Mouse (Mus musculus) limb, embryonic 13.5 days (tissue): ENCODE data around the gene Sap25. TPM values are rescaled to one million over a fixed set of nuclear protein-coding genes. Genes with fewer than 3 reads are reported as not detected.
"Not testable (repeated sequence)": the region's sequence is repeated elsewhere in the genome, so short reads cannot be mapped to it uniquely, and the experiment has no call there.

Experiments
- ATAC-seq: fragments of 200-750 bp; cut with Nextera tagmentation; 2 replicates; pipeline ENCODE4 v1.8.0; 2017; ENCODE audit warnings: low read depth, moderate number of reproducible peaks, moderate TSS enrichment; ENCODE audit not compliant: low FRiP score
- H3K27ac ChIP-seq: fragments of 300-500 bp; sonication (generic); 2 replicates; pipeline ENCODE4 v1.5.1; 2015; ENCODE audit warnings: inconsistent platforms, mild to moderate bottlenecking, moderate library complexity
- H3K27me3 ChIP-seq: fragments of 300-500 bp; sonication (generic); 2 replicates; pipeline ENCODE4 v1.6.1; 2015; ENCODE audit warnings: mild to moderate bottlenecking, inconsistent platforms
- H3K36me3 ChIP-seq: fragments of 300-500 bp; sonication (generic); 2 replicates; pipeline ENCODE4 v1.6.1; 2015; ENCODE audit warnings: inconsistent platforms, mild to moderate bottlenecking, moderate library complexity
- H3K4me1 ChIP-seq: fragments of 300-500 bp; sonication (generic); 2 replicates; pipeline ENCODE4 v1.6.1; 2015; ENCODE audit warnings: inconsistent platforms
- H3K4me2 ChIP-seq: fragments of 300-500 bp; sonication (generic); replicated peaks from 2 replicates; pipeline ENCODE4 v1.6.1; 2015; ENCODE audit warnings: inconsistent platforms, mild to moderate bottlenecking, moderate library complexity
- H3K4me3 ChIP-seq: fragments of 300-500 bp; sonication (generic); 2 replicates; pipeline ENCODE4 v1.5.1; 2015; ENCODE audit warnings: moderate library complexity, mild to moderate bottlenecking, inconsistent platforms
- H3K9ac ChIP-seq: fragments of 300-500 bp; sonication (generic); 2 replicates; pipeline ENCODE4 v1.6.1; 2015; ENCODE audit warnings: mild to moderate bottlenecking, inconsistent platforms
- H3K9me3 ChIP-seq: fragments of 300-500 bp; sonication (generic); 2 replicates; pipeline ENCODE4 v1.6.1; 2016; ENCODE audit warnings: inconsistent platforms
- WGBS: fragments of 180-500 bp; shearing (Covaris S2); methylation state at CpG from one replicate; pipeline ENCODE4 v1.1.7; 2015; 5-methylcytosine and 5-hydroxymethylcytosine counted together
- polyA plus RNA-seq: library from polyadenylated mRNA; unstranded; fragments of >200 nt; fragmentation: Nextera tagmentation; extraction: Ambion mirVana; gene quantifications from 2 replicates; pipeline ENCODE4 v1.2.1, GENCODE M21; 2015

Gene Sap25
- polyA plus RNA-seq, 1 experiment from 2014 or later: 7.3 TPM

- Histone ChIP-seq H3K9ac (peak overlapping the region; percentile 67), H3K4me1 (peaks cover 63% of the 10 kb centered on the region), H3K4me3 (peak overlapping the region; percentile 48), H3K36me3 (peaks cover 35% of the 10 kb centered on the region), H3K27me3 (no peaks in the 10 kb centered on the region), H3K27ac (peak overlapping the region; percentile 99; the same call in 1 of the 2 replicates), H3K9me3 (no peaks in the 10 kb centered on the region), H3K4me2 (peak overlapping the region; percentile 76)
- 39% methylated on average over 3 of the region's 3 CpGs for WGBS
- ATAC-seq: no peak
Measured at GRCm38 (mm10) chr5:137609292-137609691, 31.8 kb upstream of the Sap25 start.

DNA sequence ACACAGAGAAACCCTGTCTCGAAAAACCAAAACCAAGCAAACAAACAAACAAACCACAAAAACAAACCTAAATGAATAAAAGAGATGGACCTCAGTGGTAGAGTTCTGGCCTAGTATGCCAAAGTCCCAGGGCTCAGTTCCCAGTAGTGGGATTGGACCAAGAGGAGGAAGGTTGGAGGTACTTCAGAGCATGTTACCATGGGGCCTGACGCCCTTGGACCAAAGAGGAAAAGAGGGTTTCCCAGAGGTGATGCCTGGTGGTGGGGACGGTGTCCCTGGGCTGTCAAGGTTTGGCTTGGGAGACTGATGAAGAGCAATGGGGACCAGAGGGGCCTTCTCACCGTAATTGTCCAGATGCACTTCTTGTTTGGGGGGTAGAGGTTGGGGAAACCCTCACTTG is 31.1 kb upstream of the Sap25 start:
- peak overlapping the region; percentile 99 for H3K27ac ChIP-seq
- H3K9ac ChIP-seq: peak overlapping the region; percentile 67
- H3K9me3 ChIP-seq: no peaks in the 10 kb centered on the region
- H3K4me2 ChIP-seq: peak overlapping the region; percentile 76
- no peak for ATAC-seq
- 33% methylated on average over 4 of the region's 4 CpGs for WGBS
- H3K36me3 ChIP-seq: peaks cover 29% of the 10 kb centered on the region
- no peaks in the 10 kb centered on the region for H3K27me3 ChIP-seq
- H3K4me1 ChIP-seq: peaks cover 63% of the 10 kb centered on the region
- peak overlapping the region; percentile 48 for H3K4me3 ChIP-seq

- peak overlapping the region; percentile 48 for H3K4me3 ChIP-seq
Measured at GRCm38 (mm10) chr5:137610548-137611244, 30.4 kb upstream of the Sap25 start.

GRCm38 (mm10) chr5:137611245-137611602 is 29.9 kb upstream of the Sap25 start:
- H3K9me3 ChIP-seq: no peaks in the 10 kb centered on the region
- H3K27ac ChIP-seq: peak overlapping the region; percentile 99
- H3K4me1 ChIP-seq: peaks cover 63% of the 10 kb centered on the region
- H3K9ac ChIP-seq: peak overlapping the region; percentile 67
- H3K27me3 ChIP-seq: no peaks in the 10 kb centered on the region
- WGBS: 2% methylated on average over 6 of the region's 6 CpGs
- peak; percentile 62 for ATAC-seq
- H3K36me3 ChIP-seq: peaks cover 17% of the 10 kb centered on the region
- H3K4me2 ChIP-seq: peak overlapping the region; percentile 76
- peak overlapping the region; percentile 48 for H3K4me3 ChIP-seq

More at GRCm38 (mm10) chr5:137610548-137611244, 30.4 kb upstream of the Sap25 start:
- Histone ChIP-seq H3K9ac (peak overlapping the region; percentile 67), H3K27ac (peak overlapping the region; percentile 99), H3K36me3 (peaks cover 22% of the 10 kb centered on the region), H3K4me1 (peaks cover 63% of the 10 kb centered on the region), H3K9me3 (no peaks in the 10 kb centered on the region), H3K4me2 (peak overlapping the region; percentile 76), H3K27me3 (no peaks in the 10 kb centered on the region)
- peak; percentile 60 for ATAC-seq
- WGBS: 1% methylated on average over 12 of the region's 12 CpGs

DNA sequence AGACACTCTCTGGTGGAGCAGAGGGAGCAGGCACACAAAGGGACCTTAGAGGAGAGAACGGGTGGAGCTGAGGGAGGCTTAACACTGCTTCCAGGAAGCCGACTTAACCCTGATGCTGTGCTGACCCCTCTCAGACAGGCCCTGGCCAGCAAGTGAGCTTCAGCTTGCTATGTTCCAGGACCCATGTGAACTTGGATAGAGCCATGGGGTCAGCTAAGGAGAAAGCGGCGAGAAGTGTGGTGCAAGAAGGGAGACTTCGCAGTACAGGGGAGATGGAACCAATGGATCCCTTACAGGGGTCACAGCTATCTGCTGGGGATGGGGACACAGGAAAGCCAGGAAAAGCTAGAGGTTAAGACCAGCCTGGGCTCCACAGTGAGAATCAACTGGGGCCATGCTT is 28.1 kb upstream of the Sap25 start:
- no peaks in the 10 kb centered on the region for H3K27me3 ChIP-seq
- ATAC-seq: no peak
- H3K4me3 ChIP-seq: no peak overlapping the region
- 71% methylated on average over 5 of the region's 5 CpGs for WGBS
- H3K4me2 ChIP-seq: no peak overlapping the region
- H3K27ac ChIP-seq: peak overlapping the region; percentile 99
- H3K4me1 ChIP-seq: peaks cover 58% of the 10 kb centered on the region
- H3K36me3 ChIP-seq: no peaks in the 10 kb centered on the region
- H3K9ac ChIP-seq: peak overlapping the region; percentile 26; the same call in 1 of the 2 replicates
- H3K9me3 ChIP-seq: no peaks in the 10 kb centered on the region

DNA sequence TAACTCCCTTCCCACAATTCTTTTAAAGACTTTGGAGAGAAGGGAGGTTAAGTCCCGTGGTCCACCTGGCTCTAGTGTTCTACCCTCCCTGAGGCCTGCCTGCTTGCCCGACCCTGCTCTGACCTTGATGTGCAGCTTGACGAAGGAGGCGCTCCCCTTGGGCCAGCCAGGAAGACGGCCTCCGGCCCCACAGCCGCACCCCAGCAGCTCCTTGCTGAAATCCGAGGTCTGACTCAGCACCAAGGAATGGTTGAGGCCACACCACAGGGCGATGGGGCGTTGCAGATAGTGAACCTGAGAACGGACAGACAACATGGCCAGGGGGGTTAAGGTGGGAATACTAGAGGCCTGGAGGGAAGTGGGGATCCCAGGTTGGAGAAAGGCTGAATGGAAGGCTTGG is 27.6 kb upstream of the Sap25 start, which contains the start of gene Pcolce:
TSS of gene Pcolce (minus strand) at position 235 of the 400 bp plus-strand sequence.
- peaks cover 53% of the 10 kb centered on the region for H3K4me1 ChIP-seq
- WGBS: 47% methylated on average over 11 of the region's 11 CpGs
- peak within 1 kb of the TSS; percentile 26; the same call in 1 of the 2 replicates for H3K9ac ChIP-seq
- no peaks in the 10 kb centered on the region for H3K27me3 ChIP-seq
- no peaks in the 10 kb centered on the region for H3K36me3 ChIP-seq
- no peak within 1 kb of the TSS for H3K4me3 ChIP-seq
- no peak within 1 kb of the TSS for H3K4me2 ChIP-seq
- no peak for ATAC-seq
- H3K9me3 ChIP-seq: no peaks in the 10 kb centered on the region
- peak within 1 kb of the TSS; percentile 99 for H3K27ac ChIP-seq

GRCm38 (mm10) chr5:137614921-137615320 is 26.2 kb upstream of the Sap25 start:
- not testable (repeated sequence) for ATAC-seq, H3K4me3 ChIP-seq, H3K9ac ChIP-seq, H3K9me3 ChIP-seq, H3K36me3 ChIP-seq, H3K27ac ChIP-seq, H3K4me2 ChIP-seq, H3K27me3 ChIP-seq
- H3K4me1 ChIP-seq: peaks cover 39% of the 10 kb centered on the region
- 93% methylated on average over 2 of the region's 2 CpGs for WGBS

DNA sequence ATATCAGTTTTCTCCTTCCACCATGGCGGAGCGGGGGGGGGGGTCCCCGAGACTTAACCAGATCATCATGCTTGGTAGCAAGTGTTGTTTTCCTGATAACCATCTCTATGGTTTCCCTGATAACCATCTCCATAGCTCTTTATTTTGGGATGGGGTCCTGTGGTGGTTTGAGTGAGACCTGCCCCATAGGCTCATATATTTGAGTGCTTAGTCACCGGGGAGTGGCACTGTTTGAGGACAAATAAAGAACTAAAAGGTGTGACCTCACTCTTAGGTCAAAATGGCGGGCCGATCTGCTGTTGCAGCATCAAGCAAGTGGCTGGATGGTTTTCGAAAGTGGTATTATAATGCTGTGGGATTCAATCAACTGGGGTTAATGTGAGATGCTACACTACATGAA is 25.8 kb upstream of the Sap25 start:
- H3K4me1 ChIP-seq: peaks cover 35% of the 10 kb centered on the region
- ATAC-seq: no peak
- no peak overlapping the region for H3K4me3 ChIP-seq
- no peak overlapping the region for H3K4me2 ChIP-seq
- 87% methylated on average over 7 of the region's 7 CpGs for WGBS
- no peak overlapping the region for H3K27ac ChIP-seq
- H3K9me3 ChIP-seq: no peaks in the 10 kb centered on the region
- no peaks in the 10 kb centered on the region for H3K36me3 ChIP-seq
- no peak overlapping the region for H3K9ac ChIP-seq
- H3K27me3 ChIP-seq: no peaks in the 10 kb centered on the region

DNA sequence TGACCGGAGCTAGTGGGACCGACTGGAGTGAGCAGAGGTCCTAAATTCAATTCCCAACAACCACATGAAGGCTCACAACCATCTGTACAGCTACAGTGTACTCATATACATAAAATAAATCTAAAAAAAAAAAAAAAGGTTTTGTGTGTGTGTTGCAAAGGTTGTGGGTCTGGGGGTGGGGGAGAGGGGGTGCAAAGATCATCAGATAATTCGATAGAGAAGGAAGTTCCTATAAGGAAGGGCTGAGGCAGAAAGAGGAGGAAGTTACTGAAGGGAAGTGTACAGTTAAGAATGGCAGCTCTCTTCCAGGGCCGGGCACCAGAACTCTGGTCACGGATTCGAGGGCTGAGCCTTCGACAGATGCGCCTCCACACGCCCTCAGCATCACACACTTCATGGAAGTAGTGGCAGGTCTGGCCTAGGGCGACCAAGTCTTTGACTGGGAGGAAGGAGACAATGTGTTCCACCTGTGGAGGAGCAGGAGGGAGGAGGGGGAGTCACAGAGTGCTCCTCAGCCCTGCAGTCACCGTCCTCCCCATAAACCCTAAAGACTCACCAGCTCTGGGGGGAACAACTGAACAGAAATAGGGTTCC is 17.1 kb upstream of the Sap25 start:
- Histone ChIP-seq H3K9me3 (no peaks in the 10 kb centered on the region), H3K4me3 (no peak overlapping the region), H3K4me1 (peaks cover 12% of the 10 kb centered on the region), H3K27ac (no peak overlapping the region), H3K4me2 (no peak overlapping the region), H3K36me3 (no peaks in the 10 kb centered on the region), H3K27me3 (no peaks in the 10 kb centered on the region), H3K9ac (no peak overlapping the region)
- ATAC-seq: no peak
- WGBS: 81% methylated on average over 11 of the region's 11 CpGs

DNA sequence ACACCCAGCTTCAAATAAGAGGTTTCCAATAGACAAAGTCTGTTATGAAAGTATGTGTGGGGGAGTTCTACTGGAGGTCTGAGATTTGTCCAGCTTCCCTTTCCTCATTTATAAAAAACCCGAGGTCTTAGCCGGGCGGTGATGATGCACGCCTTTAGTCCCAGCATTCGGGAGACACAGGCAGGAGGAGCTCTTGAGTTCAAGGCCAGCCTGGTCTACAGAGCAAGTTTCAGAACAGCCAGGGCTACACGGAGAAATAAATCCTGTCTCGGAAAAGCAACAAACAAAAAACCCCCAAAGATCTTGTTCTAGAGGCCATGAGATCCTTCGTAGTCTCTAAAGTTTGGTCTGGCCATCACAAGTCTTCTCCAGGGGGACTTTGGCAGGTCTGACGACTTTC is 13.1 kb upstream of the Sap25 start:
- Histone ChIP-seq H3K27me3 (no peaks in the 10 kb centered on the region), H3K9ac (peak overlapping the region; percentile 69), H3K4me2 (peak overlapping the region; percentile 72), H3K27ac (peak overlapping the region; percentile 88), H3K9me3 (no peaks in the 10 kb centered on the region), H3K36me3 (peaks cover 10% of the 10 kb centered on the region; the same call in 1 of the 2 replicates), H3K4me3 (peak overlapping the region; percentile 93), H3K4me1 (peaks cover 40% of the 10 kb centered on the region)
- no peak for ATAC-seq
- 3% methylated on average over 9 of the region's 9 CpGs for WGBS

- Histone ChIP-seq H3K36me3 (peaks cover 17% of the 10 kb centered on the region), H3K27ac (peak within 1 kb of the TSS; percentile 88)
- under 1% methylated on average over 46 of the region's 46 CpGs for WGBS
Measured at GRCm38 (mm10) chr5:137628498-137629305, 12.4 kb upstream of the Sap25 start, which contains the start of the genes Fbxo24, Lrch4 and Gm20605. Gene Fbxo24, minus strand, starts transcription at chr5:137629002. Gene Lrch4, plus strand, starts transcription at chr5:137629121. Gene Gm20605, plus strand, starts transcription at chr5:137629175.

GRCm38 (mm10) chr5:137629306-137629721 is 11.8 kb upstream of the Sap25 start:
- H3K4me1 ChIP-seq: peaks cover 40% of the 10 kb centered on the region
- WGBS: 1% methylated on average over 23 of the region's 23 CpGs
- no peaks in the 10 kb centered on the region for H3K9me3 ChIP-seq

More at GRCm38 (mm10) chr5:137628498-137629305, 12.4 kb upstream of the Sap25 start, which contains the start of the genes Fbxo24, Lrch4 and Gm20605:
- peaks cover 40% of the 10 kb centered on the region for H3K4me1 ChIP-seq
- peak within 1 kb of the TSS; percentile 88 for H3K9ac ChIP-seq
- no peaks in the 10 kb centered on the region for H3K27me3 ChIP-seq
- peak within 1 kb of the TSS; percentile 94 for H3K4me2 ChIP-seq
- no peaks in the 10 kb centered on the region for H3K9me3 ChIP-seq
- peak; percentile 98 for ATAC-seq
- peak within 1 kb of the TSS; percentile 93 for H3K4me3 ChIP-seq

More at GRCm38 (mm10) chr5:137629306-137629721, 11.8 kb upstream of the Sap25 start:
- Histone ChIP-seq H3K9ac (peak overlapping the region; percentile 88), H3K27ac (peak overlapping the region; percentile 87), H3K4me3 (peak overlapping the region; percentile 93), H3K27me3 (no peaks in the 10 kb centered on the region), H3K4me2 (peak overlapping the region; percentile 94), H3K36me3 (peaks cover 24% of the 10 kb centered on the region)
- peak; percentile 5 for ATAC-seq
